Mouse (Mus musculus): Measurements from ENCODE around the gene Bves. TPM values are rescaled to one million over a fixed set of nuclear protein-coding genes. Genes with fewer than 3 reads are reported as not detected.
A peak's percentile ranks its signal among the peaks of the same experiment; 100 is the strongest.
"Not testable (repeated sequence)": the region's sequence is repeated elsewhere in the genome, so short reads cannot be mapped to it uniquely, and the experiment has no call there.

The Bves gene
- polyA plus RNA-seq, 1 experiment from 2014 or later = 1.4 TPM

DNA sequence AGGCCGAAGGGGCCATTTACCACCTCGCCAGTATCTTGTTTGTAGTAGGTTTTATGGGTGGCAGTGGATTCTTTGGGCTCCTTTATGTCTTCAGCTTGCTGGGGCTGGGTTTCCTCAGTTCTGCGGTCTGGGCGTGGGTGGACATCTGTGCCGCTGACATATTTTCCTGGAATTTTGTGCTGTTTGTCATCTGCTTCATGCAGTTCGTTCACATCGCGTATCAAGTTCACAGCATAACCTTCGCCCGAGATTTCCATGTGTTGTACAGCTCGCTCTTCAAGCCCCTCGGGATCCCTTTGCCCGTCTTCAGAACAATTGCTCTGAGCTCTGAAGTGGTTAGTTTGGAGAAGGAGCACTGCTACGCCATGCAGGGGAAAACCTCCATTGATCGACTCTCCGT, 20.7 kb upstream of the Bves start:
- Histone ChIP-seq H3K9ac (no peak overlapping the region), H3K4me1 (no peaks in the 10 kb centered on the region), H3K36me3 (replicated peaks) (no peaks in the 10 kb centered on the region), H3K27me3 (no peaks in the 10 kb centered on the region), H3K4me2 (no peak overlapping the region), H3K27ac (no peak overlapping the region), H3K9me3 (peaks cover 3% of the 10 kb centered on the region), H3K4me3 (replicated peaks) (no peak overlapping the region)
- ATAC-seq (ENCODE audit: low FRiP score) = no peak
- 93% methylated on average over 16 of the region's 16 CpGs for WGBS

DNA sequence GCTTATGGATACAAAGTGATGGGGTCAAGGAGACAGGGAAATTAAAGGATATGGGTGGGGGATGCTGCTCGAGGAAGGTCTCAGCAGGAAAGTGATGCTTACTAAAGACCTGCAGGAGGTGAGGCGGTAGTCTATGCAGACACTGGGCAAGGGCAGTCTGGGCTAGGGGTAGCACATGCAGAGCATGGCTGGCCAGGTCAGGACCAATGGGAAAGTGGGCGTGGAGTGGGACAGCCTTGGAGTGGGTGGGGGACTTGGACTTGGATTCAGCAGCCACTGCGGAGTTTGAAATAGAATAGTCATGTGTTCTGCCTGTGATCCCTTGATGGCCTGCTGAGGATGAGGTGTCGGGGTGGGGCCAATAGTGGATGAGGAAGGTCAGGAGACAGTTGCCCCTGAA, 16.6 kb upstream of the Bves start:
- no peaks in the 10 kb centered on the region for H3K27me3 ChIP-seq
- ATAC-seq (ENCODE audit: low FRiP score) = no peak
- H3K4me3 ChIP-seq (replicated peaks) = no peak overlapping the region
- no peak overlapping the region for H3K9ac ChIP-seq
- H3K27ac ChIP-seq = no peak overlapping the region
- 92% methylated on average over 5 of the region's 5 CpGs for WGBS
- H3K36me3 ChIP-seq (replicated peaks) = no peaks in the 10 kb centered on the region
- H3K4me2 ChIP-seq = no peak overlapping the region
- peaks cover 2% of the 10 kb centered on the region for H3K4me1 ChIP-seq
- peaks cover 3% of the 10 kb centered on the region for H3K9me3 ChIP-seq

DNA sequence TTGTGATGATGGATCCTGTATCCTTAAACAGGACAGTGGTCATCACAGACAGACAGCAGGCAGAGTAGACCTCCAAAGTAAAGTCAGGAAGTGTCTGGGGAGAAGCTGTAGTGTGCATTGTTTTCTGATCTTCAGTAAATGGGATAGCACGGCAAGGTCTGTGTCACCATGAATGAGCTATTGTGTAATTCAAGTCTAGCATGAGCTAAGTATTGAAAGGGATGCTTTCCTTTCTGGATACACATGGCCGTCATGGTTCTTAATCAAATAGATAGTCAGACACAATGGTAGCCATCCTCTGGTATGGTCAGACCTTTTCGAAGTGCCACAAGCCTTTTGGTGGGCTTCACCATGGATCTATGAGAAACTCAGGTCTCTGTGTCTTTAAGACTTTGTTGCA, 15.3 kb upstream of the Bves start:
- Histone ChIP-seq H3K36me3 (replicated peaks) (no peaks in the 10 kb centered on the region), H3K9ac (no peak overlapping the region), H3K27me3 (no peaks in the 10 kb centered on the region), H3K27ac (no peak overlapping the region), H3K9me3 (peaks cover 3% of the 10 kb centered on the region), H3K4me3 (replicated peaks) (no peak overlapping the region), H3K4me1 (peaks cover 4% of the 10 kb centered on the region), H3K4me2 (no peak overlapping the region)
- WGBS = 51% methylated on average over 3 of the region's 3 CpGs
- no peak for ATAC-seq (ENCODE audit: low FRiP score)

DNA sequence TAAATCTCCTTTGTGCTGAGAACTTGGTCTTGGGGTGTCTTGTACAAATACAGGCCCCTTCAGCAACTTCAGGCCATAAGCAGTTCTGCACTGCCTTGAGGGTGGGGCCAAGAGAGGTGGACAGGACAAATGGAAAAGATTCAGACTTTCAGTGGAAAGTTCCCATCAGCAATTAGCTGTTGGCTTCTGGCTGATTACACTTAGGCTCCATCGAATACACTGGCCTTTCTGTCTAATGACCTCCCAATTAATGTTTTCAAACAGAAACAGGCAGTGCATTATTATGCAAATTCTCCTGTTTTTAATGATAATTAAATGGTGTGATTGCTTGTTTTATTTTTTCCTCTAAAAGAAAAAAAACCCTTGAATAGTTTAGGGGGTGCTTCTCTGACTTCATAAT, 11.4 kb upstream of the Bves start:
- no peaks in the 10 kb centered on the region for H3K27me3 ChIP-seq
- 25% methylated on average over 1 of the region's 1 CpGs for WGBS
- no peaks in the 10 kb centered on the region for H3K9me3 ChIP-seq
- no peak overlapping the region for H3K4me2 ChIP-seq
- ATAC-seq (ENCODE audit: low FRiP score) = no peak
- H3K4me3 ChIP-seq (replicated peaks) = no peak overlapping the region
- no peak overlapping the region for H3K27ac ChIP-seq
- no peak overlapping the region for H3K9ac ChIP-seq
- no peaks in the 10 kb centered on the region for H3K36me3 ChIP-seq (replicated peaks)
- H3K4me1 ChIP-seq = peaks cover 4% of the 10 kb centered on the region

DNA sequence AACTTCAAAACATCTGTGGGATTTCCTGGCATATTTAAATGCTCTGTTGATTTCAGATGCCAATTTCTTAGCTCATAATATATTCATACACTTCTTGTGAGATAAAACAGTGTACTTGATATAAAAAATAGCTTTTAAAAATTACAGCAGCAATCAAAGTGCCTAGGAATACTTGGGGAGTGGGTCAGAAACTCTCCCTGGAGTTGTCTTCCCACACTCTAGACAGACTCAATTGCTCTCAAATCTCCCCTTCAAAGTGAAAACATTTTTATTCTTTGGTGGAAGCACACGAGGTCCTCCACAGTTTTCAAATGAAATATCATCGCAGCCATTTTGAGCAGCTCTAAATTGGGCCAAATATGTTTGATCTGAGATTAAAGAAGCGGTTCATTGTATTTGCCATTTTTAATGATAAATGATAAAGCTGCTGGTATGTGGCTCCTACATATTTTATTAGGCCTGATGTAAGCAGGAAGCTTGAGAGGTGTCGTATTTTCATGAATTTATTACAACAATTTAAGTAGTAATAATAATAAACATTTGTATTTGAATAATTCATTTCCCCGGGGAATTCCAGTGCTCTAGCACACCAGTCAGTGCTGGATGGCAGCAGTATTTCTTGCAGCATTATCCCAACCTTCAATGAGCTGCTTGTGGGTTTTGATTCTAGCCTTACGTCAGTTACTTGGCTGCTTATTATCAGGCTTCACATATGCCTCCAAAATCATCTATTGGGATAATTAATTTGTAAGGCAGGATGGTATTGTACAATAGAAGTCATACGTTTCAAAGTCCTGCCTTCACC, 7.2 kb upstream of the Bves start:
- WGBS = 82% methylated on average over 7 of the region's 7 CpGs
- Histone ChIP-seq H3K4me3 (replicated peaks) (no peak overlapping the region), H3K4me1 (peaks cover 4% of the 10 kb centered on the region), H3K27me3 (peaks cover 7% of the 10 kb centered on the region), H3K27ac (no peak overlapping the region), H3K4me2 (no peak overlapping the region), H3K9me3 (no peaks in the 10 kb centered on the region), H3K9ac (no peak overlapping the region), H3K36me3 (replicated peaks) (no peaks in the 10 kb centered on the region)
- ATAC-seq (ENCODE audit: low FRiP score) = no peak

DNA sequence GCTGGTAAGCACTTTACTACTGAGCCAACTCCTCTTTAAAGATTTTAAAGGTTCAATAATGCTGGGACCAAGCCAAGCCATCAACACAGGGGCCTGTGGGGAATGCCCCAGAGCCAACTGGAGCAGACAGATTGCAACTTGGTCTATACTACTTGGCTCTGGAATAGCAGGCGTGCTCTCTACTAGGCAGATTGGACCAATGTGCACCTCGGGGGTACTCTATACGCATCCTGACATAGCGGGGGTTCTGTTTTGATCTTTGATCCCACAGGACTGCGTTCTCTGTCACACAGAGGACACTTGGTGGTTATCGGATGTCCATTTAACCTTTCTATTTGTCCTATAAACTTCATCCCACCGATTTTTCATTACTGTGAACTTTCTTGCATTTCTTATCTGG, 647 bp upstream of the Bves start:
- Histone ChIP-seq H3K27ac (no peak overlapping the region), H3K9me3 (no peaks in the 10 kb centered on the region), H3K4me2 (peak overlapping the region; percentile 94), H3K27me3 (peaks cover 40% of the 10 kb centered on the region), H3K36me3 (replicated peaks) (no peaks in the 10 kb centered on the region), H3K4me3 (replicated peaks) (peak overlapping the region; percentile 70), H3K4me1 (no peaks in the 10 kb centered on the region; the same call in 1 of the 2 replicates), H3K9ac (no peak overlapping the region)
- WGBS = 26% methylated on average over 7 of the region's 7 CpGs
- no peak for ATAC-seq (ENCODE audit: low FRiP score)

DNA sequence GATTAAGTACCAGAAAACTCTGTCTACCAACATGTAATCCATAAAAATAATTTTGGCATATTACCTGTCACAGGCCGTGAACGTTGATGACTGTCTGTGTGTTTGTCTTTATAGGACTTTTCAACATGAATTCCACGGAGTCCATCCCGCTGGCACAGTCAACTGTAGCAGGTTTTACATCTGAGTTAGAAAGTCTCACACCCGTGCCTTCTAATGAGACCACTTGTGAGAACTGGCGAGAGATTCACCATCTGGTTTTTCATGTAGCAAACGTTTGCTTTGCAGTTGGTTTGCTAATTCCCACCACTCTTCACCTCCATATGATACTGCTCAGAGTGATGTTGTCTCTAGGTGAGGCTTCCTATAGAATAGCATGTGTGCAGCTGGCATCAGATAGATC, 3.5 kb downstream of the Bves start:
- no peak overlapping the region for H3K4me3 ChIP-seq (replicated peaks)
- no peak for ATAC-seq (ENCODE audit: low FRiP score)
- WGBS = 83% methylated on average over 7 of the region's 7 CpGs

DNA sequence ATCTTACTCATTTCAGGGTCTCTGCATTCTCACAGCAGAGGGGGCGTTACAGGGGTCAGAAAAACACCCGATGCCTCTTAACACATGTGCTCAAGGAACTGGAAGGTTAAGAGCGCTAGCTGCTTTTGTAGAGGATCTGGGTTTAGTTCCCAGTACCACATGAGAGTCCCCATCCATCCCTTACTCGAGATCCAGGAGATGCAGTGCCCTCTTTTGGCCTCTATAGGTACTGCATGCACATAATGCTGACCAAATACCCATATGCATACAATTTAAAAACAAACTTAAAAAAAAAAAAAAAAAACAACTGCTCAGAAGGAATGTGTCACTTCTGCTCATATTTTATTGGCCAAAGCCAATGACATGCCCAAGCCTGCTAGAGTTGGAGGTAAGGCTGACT, 8.8 kb downstream of the Bves start:
- Histone ChIP-seq H3K9me3 (no peaks in the 10 kb centered on the region), H3K4me1 (no peaks in the 10 kb centered on the region), H3K4me3 (replicated peaks) (no peak overlapping the region), H3K9ac (no peak overlapping the region), H3K4me2 (no peak overlapping the region), H3K27ac (no peak overlapping the region), H3K27me3 (no peaks in the 10 kb centered on the region), H3K36me3 (replicated peaks) (no peaks in the 10 kb centered on the region)
- WGBS = 83% methylated on average over 4 of the region's 4 CpGs
- no peak for ATAC-seq (ENCODE audit: low FRiP score)

More for the DNA sequence above, 3.5 kb downstream of the Bves start:
- H3K9me3 ChIP-seq = no peaks in the 10 kb centered on the region
- peaks cover 26% of the 10 kb centered on the region for H3K27me3 ChIP-seq
- no peak overlapping the region for H3K9ac ChIP-seq
- no peaks in the 10 kb centered on the region for H3K36me3 ChIP-seq (replicated peaks)
- H3K4me2 ChIP-seq = no peak overlapping the region
- H3K4me1 ChIP-seq = no peaks in the 10 kb centered on the region; the same call in 1 of the 2 replicates
- no peak overlapping the region for H3K27ac ChIP-seq

DNA sequence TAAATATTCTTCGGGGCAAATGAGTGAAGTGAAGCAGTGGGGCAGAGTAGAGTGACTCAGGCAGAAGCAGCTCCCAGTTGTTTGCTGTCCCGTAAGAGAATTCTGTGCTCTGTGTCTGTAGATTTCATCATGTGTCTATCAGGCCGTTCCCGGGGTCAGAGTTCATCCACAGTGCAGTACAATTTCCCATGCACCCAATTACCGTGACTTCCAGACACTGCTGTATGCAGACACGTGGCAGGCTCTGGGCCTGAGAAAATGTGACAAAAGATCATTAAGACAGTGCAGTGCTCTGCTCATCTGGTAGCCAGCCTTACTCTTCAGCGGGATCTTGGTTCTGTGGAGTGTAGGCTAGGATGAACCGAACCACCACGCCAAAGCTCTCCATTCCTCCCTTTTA, 9.6 kb downstream of the Bves start:
- H3K4me2 ChIP-seq = no peak overlapping the region
- no peak for ATAC-seq (ENCODE audit: low FRiP score)
- H3K4me3 ChIP-seq (replicated peaks) = no peak overlapping the region
- H3K27ac ChIP-seq = no peak overlapping the region
- no peaks in the 10 kb centered on the region for H3K27me3 ChIP-seq
- no peaks in the 10 kb centered on the region for H3K36me3 ChIP-seq (replicated peaks)
- H3K9ac ChIP-seq = no peak overlapping the region
- H3K4me1 ChIP-seq = no peaks in the 10 kb centered on the region
- no peaks in the 10 kb centered on the region for H3K9me3 ChIP-seq
- WGBS = 89% methylated on average over 9 of the region's 9 CpGs

DNA sequence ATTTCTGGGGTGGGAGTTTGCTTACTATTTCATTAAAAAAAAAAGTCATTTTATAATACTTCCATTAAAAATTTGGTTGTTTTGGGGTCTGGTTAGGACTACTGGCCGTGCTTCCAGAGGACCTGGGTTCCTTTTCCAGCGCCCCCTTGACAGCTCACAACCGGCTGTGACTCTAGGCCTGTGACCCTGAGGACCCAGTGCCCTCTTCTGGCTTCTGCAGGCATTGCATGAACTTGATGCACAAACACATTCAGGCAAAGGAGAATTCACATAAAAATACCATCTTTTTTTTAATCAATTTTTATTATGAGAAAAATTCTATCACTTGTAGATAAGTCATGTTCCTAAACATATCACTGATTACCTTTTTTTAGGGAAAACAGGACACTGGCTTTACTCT, 12.6 kb downstream of the Bves start:
- H3K9me3 ChIP-seq; H3K27ac ChIP-seq; ATAC-seq (ENCODE audit: low FRiP score); H3K9ac ChIP-seq; H3K36me3 ChIP-seq (replicated peaks); H3K4me2 ChIP-seq; H3K4me3 ChIP-seq (replicated peaks); H3K4me1 ChIP-seq; H3K27me3 ChIP-seq: not testable (repeated sequence)
- WGBS = 84% methylated on average over 3 of the region's 3 CpGs

DNA sequence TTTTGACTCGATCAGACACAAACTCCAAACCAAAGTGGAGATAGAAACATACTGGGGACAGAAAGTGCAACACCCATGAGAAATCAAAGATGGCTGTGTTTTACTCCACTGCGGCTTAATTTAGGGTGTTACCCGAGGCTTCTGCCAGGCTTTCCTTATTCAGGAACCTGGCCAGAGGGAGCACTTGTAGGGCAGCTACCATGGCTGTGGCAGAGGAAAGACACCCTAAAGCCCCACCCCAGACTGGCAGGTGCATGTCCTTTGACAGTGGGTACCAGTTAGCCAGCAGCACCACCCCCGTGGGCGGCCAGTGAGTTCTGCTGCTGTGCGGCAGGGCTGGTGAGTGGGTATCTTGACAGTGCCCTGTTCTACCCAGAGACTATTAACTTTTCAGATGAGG, 20.5 kb downstream of the Bves start:
- H3K4me1 ChIP-seq = no peaks in the 10 kb centered on the region
- 95% methylated on average over 6 of the region's 6 CpGs for WGBS
- H3K9me3 ChIP-seq = no peaks in the 10 kb centered on the region
- no peak overlapping the region for H3K9ac ChIP-seq
- H3K4me2 ChIP-seq = no peak overlapping the region
- no peaks in the 10 kb centered on the region for H3K27me3 ChIP-seq
- no peaks in the 10 kb centered on the region for H3K36me3 ChIP-seq (replicated peaks)
- H3K4me3 ChIP-seq (replicated peaks) = no peak overlapping the region
- no peak overlapping the region for H3K27ac ChIP-seq
- ATAC-seq (ENCODE audit: low FRiP score) = no peak

DNA sequence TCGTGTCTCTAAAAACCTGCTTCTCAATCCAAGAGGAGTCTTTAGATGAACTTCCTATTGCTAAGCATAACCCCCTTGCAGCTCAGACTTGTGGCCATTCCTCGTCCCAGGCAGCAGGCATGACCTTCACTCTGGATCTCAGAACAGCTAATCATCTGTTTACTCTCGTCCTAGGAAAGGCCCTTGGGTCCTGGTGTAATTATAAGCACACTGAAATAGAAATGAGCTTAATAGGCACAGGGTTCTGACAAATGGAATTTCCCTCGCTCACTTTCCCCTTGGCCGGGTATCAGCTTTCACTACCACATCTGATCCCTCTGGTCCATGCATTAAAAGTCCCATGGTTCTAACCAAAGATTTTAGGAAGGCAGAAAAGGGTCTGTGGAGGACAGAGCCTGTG, 27.8 kb downstream of the Bves start:
- Histone ChIP-seq H3K4me3 (replicated peaks) (no peak overlapping the region), H3K4me1 (peaks cover 6% of the 10 kb centered on the region; the same call in 1 of the 2 replicates), H3K9me3 (no peaks in the 10 kb centered on the region), H3K27ac (no peak overlapping the region), H3K4me2 (no peak overlapping the region), H3K9ac (no peak overlapping the region), H3K36me3 (replicated peaks) (no peaks in the 10 kb centered on the region), H3K27me3 (no peaks in the 10 kb centered on the region)
- no peak for ATAC-seq (ENCODE audit: low FRiP score)
- WGBS = 48% methylated on average over 5 of the region's 5 CpGs

DNA sequence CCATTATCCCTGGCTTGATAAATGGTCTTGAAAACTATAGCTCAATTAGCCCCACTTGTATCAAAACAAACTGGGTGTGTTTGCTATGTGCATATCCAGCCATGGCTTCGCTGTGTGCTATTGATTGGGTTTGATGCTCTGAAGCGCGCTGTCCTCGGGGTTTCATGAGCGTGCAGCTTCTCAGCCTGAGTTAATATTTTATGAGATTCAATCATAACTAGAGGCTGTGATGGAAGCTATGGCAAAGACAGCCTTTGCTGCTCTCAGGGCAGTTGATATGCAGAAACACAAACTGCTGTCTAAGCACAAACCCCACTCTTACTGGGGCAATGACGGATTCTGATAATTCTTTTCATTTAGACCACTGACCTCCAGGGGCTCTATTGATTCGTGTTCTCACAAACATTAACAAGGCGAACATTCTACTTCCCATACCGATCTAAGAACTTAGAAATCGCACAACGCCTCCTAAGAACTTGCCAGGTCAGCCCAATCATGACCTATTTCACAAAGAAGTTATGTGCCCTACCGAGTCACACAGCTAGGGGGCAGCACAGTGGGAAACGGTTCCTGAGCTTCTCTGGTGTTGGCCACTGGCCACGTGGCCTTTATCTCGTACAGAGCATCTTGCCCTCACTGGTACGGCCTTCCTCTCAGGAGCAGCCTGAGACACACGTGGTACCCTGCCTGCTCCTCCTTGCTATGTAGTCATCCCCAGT, 31.6 kb downstream of the Bves start:
- Histone ChIP-seq H3K27me3 (no peaks in the 10 kb centered on the region), H3K36me3 (replicated peaks) (no peaks in the 10 kb centered on the region), H3K27ac (no peak overlapping the region), H3K9ac (no peak overlapping the region), H3K9me3 (no peaks in the 10 kb centered on the region), H3K4me3 (replicated peaks) (no peak overlapping the region), H3K4me1 (peaks cover 6% of the 10 kb centered on the region; the same call in 1 of the 2 replicates), H3K4me2 (no peak overlapping the region)
- 91% methylated on average over 17 of the region's 17 CpGs for WGBS
- no peak for ATAC-seq (ENCODE audit: low FRiP score)

Data from forebrain, embryonic 12.5 days (tissue).